Mouse (Mus musculus): ENCODE results near the gene Col18a1. TPM values are rescaled to one million over a fixed set of nuclear protein-coding genes. Genes with fewer than 3 reads are reported as not detected.

Col18a1 gene
- polyA plus RNA-seq, 1 experiment = 18.9 TPM

DNA sequence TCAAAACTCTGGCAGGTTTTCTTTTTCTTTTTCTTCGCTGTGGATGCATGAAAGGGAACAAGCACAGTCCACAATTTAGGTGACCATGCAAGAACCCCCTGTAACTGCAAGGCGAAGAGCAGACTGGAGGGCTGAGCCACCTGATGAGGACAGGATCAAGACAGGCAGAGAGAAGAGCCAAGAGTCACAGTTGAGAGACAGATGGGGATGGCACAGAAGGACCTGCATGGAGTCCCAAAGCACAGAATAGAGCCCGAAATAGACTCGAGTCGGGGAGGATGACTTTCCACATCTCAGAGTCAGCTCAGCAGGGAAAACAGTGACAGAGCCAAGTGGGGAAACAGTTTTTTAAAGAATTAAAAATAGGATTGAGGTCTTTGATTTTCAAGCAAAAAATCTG, 83.4 kb downstream of the Col18a1 start:
- DNase-seq (ENCODE audit: low read depth, low spot score) = no peak
- 48% methylated on average over 5 of the region's 5 CpGs for WGBS

DNA sequence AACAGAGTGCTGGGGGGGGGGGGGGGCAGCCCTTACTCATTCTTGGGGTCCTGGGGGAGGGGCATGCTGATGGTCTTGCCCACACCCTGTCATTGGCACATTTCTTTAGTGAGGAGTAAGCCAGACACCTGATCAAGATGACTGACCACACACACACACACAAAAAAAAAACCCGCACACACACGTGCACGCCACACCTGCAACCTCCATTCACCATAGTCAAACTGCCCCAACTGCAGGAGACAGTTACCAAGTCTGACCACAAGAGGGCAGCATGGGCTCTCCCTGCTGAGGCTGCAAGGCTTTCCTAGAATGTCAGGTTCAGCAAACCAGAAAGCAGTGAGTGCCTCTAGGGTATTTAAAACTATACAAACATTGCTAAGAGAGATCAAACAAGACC, 83.9 kb downstream of the Col18a1 start:
- no peak for DNase-seq (ENCODE audit: low read depth, low spot score)
- 7% methylated on average over 3 of the region's 3 CpGs for WGBS

- DNase-seq (ENCODE audit: low read depth, low spot score) = no peak
- 41% methylated on average over 8 of the region's 8 CpGs for WGBS
These were observed 87.4 kb downstream of the Col18a1 start for GRCm38 (mm10) chr10:77078961-77079360.

DNA sequence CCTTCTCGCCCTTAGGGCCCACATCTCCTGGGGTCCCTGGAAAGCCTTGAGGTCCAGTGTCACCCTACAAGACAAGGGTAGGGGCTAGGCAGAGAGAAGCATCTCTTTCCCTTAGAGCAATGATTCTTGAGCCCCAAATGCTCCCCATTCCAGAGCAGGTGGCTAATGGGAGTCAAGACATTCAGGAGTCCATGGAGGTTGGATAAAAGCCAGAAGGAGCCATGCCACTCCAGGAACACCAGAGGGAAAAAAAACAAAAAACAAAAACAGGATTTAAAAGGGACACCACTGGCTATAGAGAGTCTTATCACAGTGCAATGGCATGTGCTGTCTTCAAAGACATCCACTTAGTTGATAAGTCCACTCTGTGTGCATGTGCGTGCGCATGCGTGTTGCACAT, 87.9 kb downstream of the Col18a1 start:
- no peak for DNase-seq (ENCODE audit: low read depth, low spot score)
- WGBS = 85% methylated on average over 4 of the region's 4 CpGs

- DNase-seq (ENCODE audit: low read depth, low spot score) = no peak
- WGBS = 72% methylated on average over 4 of the region's 4 CpGs
These were observed 91.9 kb downstream of the Col18a1 start for GRCm38 (mm10) chr10:77074276-77074974.

DNA sequence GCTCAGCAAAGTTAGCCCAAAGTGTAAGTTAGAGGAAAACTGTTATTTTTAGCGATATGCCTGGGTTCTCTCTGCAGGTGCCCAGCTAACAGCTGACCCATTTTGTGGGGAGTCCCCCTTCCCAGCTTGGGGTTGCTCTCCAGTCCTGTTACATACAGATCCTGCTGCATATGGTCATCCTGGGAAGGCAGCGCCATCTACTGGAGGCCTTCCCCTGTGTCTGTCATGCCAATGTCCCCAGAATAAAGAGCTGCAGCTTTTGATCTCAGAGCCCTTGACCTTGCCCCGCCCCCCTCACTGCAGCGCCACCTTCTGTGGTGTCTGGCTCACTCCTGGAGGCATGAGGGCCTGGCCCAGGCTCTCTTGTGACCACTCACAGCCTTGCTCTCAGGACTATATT, 96.3 kb downstream of the Col18a1 start:
- DNase-seq (ENCODE audit: low read depth, low spot score) = peak; percentile 45
- 40% methylated on average over 4 of the region's 4 CpGs for WGBS

- 89% methylated on average over 7 of the region's 7 CpGs for WGBS
- DNase-seq (ENCODE audit: low read depth, low spot score) = no peak
These were observed 97.9 kb downstream of the Col18a1 start for GRCm38 (mm10) chr10:77068469-77068868.

DNA sequence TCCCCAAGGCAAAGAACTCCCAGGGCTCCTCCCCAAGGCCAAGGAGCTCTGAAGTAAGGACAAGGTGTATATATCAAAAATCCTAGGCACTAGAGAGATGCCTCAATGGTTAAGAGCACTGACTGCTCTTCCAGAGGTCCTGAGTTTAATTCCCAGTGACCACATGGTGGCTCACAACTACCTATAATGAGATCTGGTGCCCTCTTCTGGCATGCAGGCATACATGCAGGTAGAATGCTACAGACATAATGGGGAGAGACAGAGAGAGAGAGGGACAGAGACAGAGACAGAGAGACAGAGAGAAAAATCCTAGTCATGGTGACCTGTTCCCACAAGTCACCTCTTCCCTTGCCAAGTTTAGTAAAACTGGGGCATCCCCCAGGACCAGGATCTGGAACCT, 101.7 kb downstream of the Col18a1 start:
- DNase-seq (ENCODE audit: low read depth, low spot score) = no peak

DNA sequence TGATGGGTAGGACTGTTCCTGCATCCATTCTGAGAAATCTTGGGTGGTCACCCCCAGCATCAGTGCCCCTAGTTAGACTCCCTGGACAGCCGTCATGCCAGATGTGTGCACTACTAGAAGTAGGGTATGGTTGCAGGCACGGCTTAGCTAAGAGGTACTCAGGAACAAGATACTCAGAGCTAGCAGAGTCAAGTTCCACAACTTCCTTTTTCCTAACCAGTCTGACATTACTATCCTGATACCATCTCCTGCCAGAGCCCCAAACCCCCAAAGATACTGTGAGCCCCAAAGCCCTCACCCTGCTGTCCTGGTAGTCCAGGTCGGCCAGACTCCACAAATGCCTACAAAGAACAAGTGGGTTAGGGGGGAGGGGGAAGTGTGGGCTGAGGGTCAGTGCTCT, 102.1 kb downstream of the Col18a1 start:
- DNase-seq (ENCODE audit: low read depth, low spot score) = no peak
- 90% methylated on average over 3 of the region's 3 CpGs for WGBS

- no peak for DNase-seq (ENCODE audit: low read depth, low spot score)
- WGBS = 70% methylated on average over 11 of the region's 11 CpGs
These were observed 103.8 kb downstream of the Col18a1 start for GRCm38 (mm10) chr10:77062393-77063010.

DNA sequence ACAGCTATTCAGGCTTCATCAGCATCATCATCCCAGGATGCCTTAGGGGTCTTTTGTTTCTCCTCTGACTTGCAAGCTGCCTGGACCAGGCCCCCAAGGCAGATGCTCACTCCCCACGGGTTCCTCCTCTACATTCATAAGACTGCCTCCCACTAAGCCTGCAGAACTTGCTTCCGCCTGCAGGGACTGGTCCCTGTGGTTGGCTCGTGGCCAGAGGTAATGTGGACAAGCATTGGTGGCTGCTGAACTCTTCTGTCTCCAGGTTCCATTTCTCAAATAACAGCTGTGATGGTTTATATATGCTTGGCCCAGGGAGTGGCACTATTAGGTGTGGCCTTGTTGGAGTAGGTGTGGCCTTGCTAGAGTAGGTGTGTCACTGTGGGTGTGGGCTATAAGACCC, 104.9 kb downstream of the Col18a1 start:
- DNase-seq (ENCODE audit: low read depth, low spot score) = no peak
- WGBS = 35% methylated on average over 3 of the region's 3 CpGs

- 61% methylated on average over 10 of the region's 10 CpGs for WGBS
- no peak for DNase-seq (ENCODE audit: low read depth, low spot score)
These were observed 109.6 kb downstream of the Col18a1 start for GRCm38 (mm10) chr10:77056768-77057167.

DNA sequence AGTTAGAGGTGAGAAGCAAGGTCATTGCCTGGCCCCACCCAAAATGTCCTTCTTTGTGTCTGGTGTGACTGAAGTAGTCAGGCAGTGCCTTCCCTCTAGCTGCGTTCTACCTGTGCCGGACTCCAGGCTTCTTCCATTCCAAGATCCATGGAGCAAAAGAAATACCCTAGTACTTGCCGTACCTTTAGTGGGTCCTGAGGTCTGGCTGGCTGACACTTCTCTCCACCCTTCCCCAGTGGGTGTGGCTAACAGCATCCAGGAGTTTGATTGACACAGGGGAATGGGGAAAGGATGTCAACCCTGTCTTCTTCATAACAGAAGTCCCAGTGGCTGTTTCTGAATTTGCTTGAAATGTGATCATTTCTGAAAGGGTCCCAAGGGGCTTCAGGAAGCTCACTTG, 117.7 kb downstream of the Col18a1 start:
- 94% methylated on average over 3 of the region's 3 CpGs for WGBS
- DNase-seq (ENCODE audit: low read depth, low spot score) = no peak

DNA sequence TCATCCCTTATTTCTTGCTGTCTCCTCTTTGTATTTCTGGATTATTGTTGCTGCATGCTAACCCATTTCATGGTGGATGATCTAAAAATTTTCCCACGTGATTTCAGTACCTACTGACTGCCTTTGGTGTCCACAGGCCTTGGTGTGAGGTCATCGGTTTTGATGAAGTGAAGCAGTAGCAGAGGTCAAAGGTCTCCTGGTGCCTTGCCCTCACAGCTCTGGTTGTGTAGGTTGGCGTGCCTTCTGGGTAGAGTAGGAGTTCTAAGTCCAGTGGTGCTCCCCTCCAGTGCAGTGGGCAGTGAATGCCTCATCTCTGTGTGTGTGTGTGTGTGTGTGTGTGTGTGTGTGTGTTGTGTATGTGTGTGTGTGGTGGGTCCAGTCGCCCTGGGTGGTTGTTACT, 118.2 kb downstream of the Col18a1 start:
- WGBS = 67% methylated on average over 4 of the region's 4 CpGs
- no peak for DNase-seq (ENCODE audit: low read depth, low spot score)

DNA sequence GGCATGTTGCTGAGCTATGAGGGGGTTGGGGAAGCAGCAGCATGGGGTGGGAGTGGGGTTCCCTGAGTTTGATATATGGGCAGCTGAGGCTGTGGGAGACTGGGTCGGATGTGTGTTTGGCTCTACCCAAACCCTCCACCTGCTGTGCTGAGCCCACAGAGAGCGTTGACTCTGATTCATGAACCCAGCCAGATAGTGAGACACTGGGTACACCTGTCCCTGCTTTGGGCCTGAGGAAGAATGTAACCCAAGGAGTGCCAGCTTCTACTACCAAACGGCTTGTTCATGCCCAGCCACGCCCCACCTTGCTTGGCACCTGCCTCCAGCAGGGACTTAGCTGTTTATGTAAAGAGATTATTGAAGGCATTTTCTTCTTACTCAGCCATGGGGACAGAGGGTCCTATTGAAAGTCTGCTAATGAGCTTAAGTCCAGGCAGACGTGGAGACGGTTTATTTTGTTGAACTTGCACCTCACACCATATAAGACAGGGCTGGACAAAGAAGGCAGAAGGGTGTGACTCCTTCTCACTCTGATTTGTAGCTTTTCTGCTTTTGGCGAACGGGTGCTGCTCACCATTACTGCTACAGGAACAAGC, 127.7 kb downstream of the Col18a1 start:
- no peak for DNase-seq (ENCODE audit: low read depth, low spot score)
- 45% methylated on average over 8 of the region's 8 CpGs for WGBS

DNA sequence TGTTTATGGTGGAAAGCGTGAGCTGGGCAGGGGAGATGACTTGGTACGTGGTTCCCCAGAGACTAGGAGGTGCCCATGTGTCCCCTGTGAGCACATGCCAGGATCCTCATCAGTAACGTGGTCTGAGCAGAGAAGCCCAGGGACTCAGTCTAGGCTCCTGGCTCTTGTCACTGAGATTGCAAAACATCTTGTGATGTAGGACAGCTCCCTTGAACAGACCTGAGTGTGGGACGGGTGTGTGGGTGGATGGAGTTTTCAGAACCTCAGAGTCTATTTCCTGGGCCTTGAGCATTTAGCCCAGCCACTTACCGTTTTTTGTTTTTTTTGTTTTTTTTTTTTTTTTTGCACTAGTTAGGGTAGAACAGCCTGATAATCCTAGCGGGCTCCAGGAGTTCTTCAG, 130.9 kb downstream of the Col18a1 start:
- WGBS = 73% methylated on average over 6 of the region's 6 CpGs
- DNase-seq (ENCODE audit: low read depth, low spot score) = no peak

DNA sequence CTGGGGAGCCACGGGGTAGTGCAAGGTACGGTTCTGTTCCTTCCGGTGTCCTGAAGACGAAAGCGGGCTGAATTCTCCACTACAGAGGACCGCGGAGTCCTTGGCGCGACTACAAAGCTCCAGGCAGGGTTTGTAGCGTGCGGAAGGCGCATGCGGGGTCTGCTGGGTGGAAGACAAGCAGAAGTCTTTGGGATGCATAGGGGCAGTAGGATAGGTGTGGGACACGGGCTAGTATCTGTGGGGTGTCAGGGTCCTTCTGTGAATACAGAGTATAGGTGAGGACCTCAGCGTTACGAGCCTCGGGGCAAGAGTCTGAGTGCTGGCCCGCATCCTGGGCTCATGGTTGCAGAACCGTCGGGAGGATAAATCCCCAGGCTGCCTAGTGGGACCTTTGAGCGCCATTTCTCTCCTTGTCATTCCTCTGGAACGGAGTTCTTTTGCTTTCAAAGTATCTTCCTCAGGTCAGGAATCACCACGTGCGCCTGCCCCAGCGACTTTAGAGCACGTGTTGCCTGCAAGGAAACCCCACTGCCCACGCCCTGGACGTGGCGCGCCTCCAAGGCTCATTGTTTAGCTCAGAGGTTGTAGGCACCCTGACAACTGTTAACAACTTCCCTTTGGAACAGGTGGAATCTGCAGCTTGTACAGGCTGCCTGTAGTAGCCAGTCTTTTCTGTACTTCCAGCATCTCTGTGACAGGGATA, 132.9 kb downstream of the Col18a1 start:
- DNase-seq (ENCODE audit: low read depth, low spot score) = peak; percentile 64

GRCm38 (mm10) chr10:77032591-77033322, 133.6 kb downstream of the Col18a1 start:
- 1% methylated on average over 49 of the region's 49 CpGs for WGBS
- DNase-seq (ENCODE audit: low read depth, low spot score) = peak; percentile 95

More for the DNA sequence above, 132.9 kb downstream of the Col18a1 start:
- WGBS = under 1% methylated on average over 30 of the region's 30 CpGs

DNA sequence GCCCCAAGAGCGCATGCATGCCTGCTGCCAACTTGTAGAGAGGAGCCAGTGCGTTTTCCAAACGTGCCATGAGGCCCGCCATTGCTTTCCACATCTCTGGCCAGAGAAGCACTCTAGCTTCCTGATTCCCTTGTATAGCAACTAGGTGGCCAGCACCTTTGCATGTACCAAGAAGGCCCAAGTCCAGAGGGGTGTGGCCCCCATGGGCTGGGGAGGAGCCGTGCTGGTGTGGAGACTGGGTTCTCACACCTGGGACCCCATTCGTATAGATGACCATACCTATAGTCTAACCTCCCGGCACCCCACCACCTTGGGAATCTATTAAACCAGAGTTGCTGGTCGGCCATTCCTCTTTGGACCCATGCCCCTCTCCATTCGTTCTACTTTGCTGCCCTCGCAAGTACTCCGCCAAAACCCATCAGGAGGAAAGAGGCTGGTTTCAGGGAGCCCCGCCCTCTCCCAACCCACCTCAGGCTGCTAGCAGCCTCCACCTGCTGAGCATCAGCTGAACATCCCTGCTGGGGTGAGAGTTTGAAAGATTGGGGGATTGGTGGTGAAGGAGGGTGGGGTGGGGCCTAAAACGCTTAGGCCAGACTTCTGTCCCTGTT, 134.5 kb downstream of the Col18a1 start, which contains the start of gene Slc19a1:
TSS of gene Slc19a1 (plus strand) at position 474 of the 608 bp plus-strand sequence.
- 78% methylated on average over 13 of the region's 13 CpGs for WGBS
- DNase-seq (ENCODE audit: low read depth, low spot score) = no peak
